Mouse (Mus musculus) activated CD4-positive, CD25-positive, alpha-beta regulatory T cell, adult 4 months (primary cell): ENCODE data around the gene Mep1a. TPM values are rescaled to one million over a fixed set of nuclear protein-coding genes. Genes with fewer than 3 reads are reported as not detected.
"Not testable (repeated sequence)": the region's sequence is repeated elsewhere in the genome, so short reads cannot be mapped to it uniquely, and the experiment has no call there.

Experiments used
- ATAC-seq: one replicate; pipeline ENCODE4 v1.8.0; 2017
- polyA plus RNA-seq, 2 experiments: library from polyadenylated mRNA; unstranded; fragments of 100-300 nt; shearing (Covaris generic); gene quantifications; one replicate each; pipeline ENCODE4 v1.2.1; 2017

Gene Mep1a
- not detected for polyA plus RNA-seq

DNA sequence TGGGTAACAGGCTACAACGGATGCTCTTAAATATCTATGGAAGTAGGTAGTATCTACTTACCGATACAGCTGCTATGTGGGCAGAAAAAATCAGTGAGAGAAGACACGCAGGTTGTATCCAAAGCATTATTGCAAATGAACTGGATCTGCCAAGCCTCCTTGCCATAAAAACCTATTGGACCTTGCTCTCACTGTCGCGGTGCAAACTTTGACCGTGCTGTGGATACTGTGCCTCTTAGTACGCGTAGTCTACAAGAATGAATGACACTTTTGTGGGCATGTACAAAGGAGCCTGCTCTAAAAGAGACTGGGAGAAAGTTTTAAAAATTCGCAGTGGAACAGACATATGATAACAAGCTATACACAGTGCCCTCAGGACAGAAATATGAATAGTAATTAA, at the start of gene Mep1a:
Mep1a (minus strand) TSS at position 221 of the 400 bp plus-strand sequence.
- no peak for ATAC-seq

GRCm38 (mm10) chr17:43551122-43551630, 48.6 kb upstream of the Mep1a start:
- ATAC-seq = no peak

DNA sequence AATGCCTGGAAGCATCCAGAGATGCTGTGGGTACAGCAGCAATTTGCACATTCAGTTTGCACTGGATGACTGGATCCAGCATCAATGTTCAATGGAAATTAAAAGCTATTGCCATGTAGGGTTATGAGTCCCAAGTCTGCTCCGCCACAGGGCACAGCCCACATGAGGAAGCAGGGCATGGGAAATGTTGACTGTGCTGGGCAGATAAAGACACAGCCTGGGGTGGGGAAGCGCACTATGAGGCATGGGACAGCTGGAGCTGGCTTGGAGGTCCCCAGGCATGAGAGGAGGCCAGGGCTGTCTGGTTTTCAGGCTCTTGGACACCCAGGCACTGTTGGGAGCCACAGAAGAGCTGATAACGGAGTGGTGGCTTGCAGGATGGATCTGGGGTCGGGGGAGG, 41.4 kb upstream of the Mep1a start:
- ATAC-seq = no peak

GRCm38 (mm10) chr17:43543539-43543938, 40.9 kb upstream of the Mep1a start, which contains the start of gene Ankrd66:
Gene Ankrd66 (minus strand): TSS chr17:43543639.
- ATAC-seq = no peak

DNA sequence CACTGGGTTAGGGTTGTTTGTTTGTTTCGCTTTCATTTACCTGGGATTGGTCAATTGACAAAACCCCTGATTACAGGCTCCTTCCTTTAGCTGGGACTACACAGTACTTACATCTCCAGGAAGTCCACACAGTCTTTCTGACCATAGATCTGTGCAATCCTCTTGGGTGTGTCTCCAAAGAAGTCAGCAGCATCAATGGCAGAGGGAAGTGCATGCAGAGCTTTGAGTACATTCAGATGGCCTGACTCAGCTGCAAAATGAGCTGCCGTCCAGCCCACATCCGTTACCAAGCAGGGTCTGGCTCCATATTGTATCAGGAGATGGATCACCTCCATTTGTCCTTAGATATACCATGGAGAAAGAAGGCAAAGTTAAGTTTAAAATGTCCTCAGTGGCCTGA, 36.2 kb upstream of the Mep1a start:
- ATAC-seq = no peak

- not testable (repeated sequence) for ATAC-seq
These were observed 34.2 kb upstream of the Mep1a start for GRCm38 (mm10) chr17:43536841-43537240.

- no peak for ATAC-seq
These were observed 32.0 kb upstream of the Mep1a start for GRCm38 (mm10) chr17:43534362-43535222.

DNA sequence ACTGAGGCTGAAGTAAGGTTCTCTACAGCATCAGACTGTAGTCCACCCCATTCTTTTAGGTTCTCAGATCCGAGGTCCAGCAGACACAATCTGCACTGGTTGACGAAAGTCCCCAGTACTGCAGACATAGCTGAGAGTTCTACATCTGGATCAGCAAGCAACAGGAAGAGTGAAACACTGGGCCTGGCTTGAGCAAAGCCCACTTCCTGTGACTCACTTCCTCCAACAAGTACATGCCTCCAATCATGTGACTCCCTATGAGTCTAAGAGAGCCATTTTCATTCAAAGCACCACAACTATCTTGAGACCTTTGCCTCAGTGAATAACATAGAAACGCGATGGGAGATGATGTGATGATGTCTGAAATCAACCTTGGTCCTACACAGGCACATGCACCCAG, 28.6 kb upstream of the Mep1a start:
- no peak for ATAC-seq

DNA sequence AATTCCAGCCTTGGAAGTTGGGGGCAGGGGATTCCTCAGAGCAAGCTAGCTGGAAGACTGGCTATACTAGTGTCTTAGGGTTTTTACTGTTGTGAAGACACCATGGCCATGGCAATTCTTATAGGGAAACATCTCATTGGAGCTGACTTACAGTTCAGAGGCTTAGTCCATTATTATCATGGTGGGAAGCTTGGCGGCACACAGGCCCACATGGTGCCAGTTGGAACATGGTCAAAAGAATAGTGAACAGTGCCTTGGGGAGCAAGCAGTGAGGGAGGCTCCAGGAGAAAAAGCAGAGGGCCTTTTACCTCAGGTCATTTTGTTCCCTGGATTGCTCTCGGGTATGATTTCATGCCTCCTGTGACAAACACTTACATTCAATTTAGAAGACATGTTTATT, 27.9 kb upstream of the Mep1a start:
- ATAC-seq = no peak

GRCm38 (mm10) chr17:43520166-43520565, 17.6 kb upstream of the Mep1a start:
- no peak for ATAC-seq

DNA sequence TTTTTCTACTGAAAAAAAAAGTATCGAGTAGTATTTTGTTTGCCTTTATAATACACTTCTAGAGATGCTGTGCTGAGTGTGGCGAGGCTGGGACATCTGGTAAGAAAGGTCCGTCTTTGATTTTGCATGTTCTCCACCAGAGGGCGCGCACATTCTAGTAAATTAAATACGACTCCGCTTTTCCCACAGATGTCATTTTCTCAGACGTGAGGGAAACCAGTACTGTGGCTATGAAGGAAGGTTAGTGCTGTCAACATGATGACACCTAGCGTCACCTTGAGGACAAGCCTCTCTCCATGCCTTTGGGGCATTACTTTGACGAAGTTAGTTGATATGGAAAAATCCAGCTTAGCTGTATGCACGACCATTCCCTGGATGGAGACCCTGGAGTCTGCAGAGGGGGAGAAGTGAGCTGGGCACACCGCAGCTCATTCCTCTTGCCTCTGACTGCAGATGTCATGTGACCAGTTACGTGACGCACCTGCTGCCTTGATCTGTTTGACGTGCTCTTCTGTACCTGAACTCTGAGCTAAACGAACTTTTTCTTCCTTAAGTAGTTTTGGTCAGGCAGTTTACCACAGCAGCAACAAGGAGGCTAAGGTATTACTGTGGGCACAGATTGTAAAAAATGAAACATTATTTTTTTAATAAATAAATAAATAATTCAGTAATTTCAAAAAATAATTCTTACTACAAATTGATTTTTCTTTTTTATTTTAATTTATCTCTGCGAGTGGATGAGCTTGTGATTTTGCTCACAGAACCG, 16.2 kb upstream of the Mep1a start:
- ATAC-seq = no peak

- no peak for ATAC-seq
These were observed 8.2 kb upstream of the Mep1a start for GRCm38 (mm10) chr17:43510782-43511181.

GRCm38 (mm10) chr17:43504594-43504934, 2.0 kb upstream of the Mep1a start:
- no peak for ATAC-seq

GRCm38 (mm10) chr17:43503861-43504593, 1.4 kb upstream of the Mep1a start:
- ATAC-seq = no peak

DNA sequence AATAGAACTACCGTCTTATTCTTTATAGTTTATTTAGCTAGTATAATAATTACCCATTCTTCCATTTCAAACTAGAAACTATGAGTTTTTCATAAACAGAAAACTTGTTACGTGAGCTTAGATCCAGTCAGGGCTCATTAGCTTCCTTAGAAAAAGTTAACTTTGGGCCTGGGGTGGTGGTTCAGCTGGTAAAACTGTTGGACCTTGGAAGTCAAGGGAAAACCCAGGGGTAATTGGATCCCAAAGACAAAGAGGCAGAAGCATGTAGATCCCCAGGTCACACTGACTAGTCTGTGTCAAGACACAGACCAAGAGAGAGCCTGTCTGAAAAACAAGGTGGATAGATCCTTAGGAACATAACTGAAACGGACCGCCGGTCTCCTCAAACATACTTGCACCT, 981 bp downstream of the Mep1a start:
- ATAC-seq = no peak

DNA sequence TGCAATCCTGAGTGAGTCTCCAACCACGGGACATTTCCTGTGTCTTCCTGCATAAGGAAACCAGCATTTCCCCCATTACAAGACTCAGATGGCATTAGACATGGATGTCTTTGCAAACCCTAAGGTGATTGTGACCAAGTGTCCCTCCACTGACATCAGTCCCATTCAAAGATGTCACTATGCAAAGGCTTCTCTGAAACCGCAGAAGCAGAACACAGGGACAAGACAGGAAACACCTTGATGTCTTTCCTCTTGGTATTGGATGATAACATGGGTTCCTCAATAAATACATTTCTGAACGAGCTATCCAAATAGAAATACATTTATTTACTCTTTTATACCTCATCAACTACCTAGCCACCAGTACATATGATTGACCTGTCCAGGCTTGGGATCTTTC, 1.4 kb downstream of the Mep1a start:
- ATAC-seq = no peak

DNA sequence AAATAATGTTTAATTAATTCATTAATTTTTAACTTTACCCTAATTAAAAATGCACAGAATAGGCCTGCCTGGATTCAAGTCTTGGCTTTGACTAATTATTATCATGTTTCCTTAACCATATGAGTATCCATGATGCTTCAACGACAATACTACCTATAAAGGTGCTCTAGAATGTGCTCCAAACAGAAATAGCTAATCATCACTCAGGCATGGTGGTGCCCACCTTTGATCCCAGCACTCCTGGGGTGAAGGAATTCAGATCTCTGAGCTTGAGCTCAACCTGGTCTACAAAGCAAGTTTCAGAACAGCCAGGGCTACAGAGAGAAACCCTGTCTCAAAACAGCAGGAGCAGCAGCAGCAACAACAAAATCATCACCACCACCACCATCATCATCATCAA, 2.1 kb downstream of the Mep1a start:
- ATAC-seq = no peak

GRCm38 (mm10) chr17:43497521-43497920, 5.1 kb downstream of the Mep1a start:
- no peak for ATAC-seq

- ATAC-seq = no peak
These were observed 7.1 kb downstream of the Mep1a start for GRCm38 (mm10) chr17:43495502-43495901.

DNA sequence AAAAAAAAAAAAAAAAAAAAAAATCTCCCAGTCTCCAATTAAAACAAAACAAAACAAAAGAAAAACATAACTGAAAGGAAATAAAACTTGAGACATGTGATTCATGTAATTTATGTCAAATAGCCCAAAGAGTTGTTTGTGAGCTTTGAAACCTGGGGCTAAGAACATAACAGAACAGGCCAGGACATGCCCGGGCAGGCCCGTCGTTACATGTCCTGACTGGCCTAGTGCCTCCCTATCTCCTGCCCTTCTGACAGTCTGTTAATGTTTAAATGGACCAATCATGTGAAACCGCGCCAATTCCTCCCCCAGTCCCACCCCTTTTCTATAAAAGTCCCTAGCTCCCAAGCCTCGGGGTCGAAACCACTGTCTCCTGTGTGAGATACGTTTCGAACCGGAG, 12.2 kb downstream of the Mep1a start:
- ATAC-seq = not testable (repeated sequence)

DNA sequence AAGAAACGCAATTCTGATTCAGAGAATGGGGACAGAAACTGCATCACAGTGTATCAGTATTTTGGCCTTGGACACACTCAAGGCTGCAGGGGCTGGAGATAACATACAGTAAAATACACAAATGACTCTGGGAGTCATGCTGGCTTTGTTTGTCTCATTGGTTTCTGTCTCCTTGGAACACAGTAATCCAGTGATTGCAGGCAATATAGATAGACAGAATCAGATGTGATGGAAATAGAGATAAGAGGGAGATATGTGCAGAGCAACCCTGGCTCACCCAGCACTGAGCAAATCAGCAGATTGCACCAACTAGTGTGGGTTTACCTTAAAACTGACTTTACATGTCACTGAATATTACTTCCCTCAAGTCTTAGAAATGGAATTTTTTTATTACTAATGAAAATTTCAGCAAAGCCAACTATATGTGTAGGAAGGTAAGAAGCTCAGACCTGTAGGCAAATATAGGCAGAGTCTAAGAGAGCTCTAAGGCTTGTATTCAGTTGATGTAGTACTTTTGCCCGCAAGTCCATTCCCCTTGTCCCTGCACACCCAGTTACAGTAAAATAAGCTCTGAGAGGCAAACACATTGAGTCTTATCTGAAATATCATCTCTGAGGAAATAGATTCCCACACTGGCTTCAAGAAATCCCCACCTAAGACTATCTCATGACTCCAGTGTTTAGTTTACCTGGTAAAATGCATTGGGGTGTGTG, 14.0 kb downstream of the Mep1a start:
- no peak for ATAC-seq

DNA sequence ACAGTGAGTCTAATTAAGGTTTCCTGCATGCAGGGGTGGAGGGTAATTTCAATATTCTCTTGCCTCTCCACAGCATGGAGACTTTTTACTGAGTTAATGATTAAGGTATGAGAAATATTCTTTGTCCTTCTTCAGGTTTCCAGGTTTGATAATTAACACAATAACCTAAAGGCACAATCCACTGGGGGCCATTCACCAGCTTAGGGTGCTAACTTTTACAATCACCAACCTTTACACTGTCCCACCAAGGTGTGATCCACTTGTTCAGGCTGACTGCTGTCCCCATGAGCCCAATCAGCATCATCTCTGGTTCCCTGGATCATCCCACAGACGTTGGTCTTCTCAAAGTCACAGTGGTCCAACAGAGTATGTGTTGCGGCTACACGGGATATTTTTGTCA, 16.6 kb downstream of the Mep1a start:
- ATAC-seq = no peak
